Mouse (Mus musculus) pancreas, adult 10 weeks (tissue): ENCODE data around the gene Cand1. TPM values are rescaled to one million over a fixed set of nuclear protein-coding genes. Genes with fewer than 3 reads are reported as not detected.

Experiments
- polyA plus RNA-seq: library from polyadenylated mRNA; stranded (reverse); fragments of 350-450 nt; fragmentation: Illumina TruSeq; extraction: RNeasy Lipid Tissue Mini Kit (QIAGEN cat#74804); gene quantifications from one replicate; pipeline ENCODE4 v1.2.3, GENCODE M21; 2015; ENCODE audit warnings: low read depth, low replicate concordance; ENCODE audit not compliant: insufficient read depth

The Cand1 gene
- 6.2 TPM for polyA plus RNA-seq

GRCm38 (mm10) chr10:119239969-119240721, at the start of gene Cand1:
TSS of gene Cand1 (minus strand) at chr10:119240055.

Other genes starting within 250 kb of the Cand1 start
- gene Grip1, start 213.8 kb upstream of the Cand1 start, polyA plus RNA-seq, result not detected